Mouse (Mus musculus) thymus, postnatal 0 days (tissue): ENCODE data around the gene Rho. TPM values are rescaled to one million over a fixed set of nuclear protein-coding genes. Genes with fewer than 3 reads are reported as not detected.

ENCODE experiments used
- DNase-seq: peaks from one replicate; pipeline ENCODE4 v3.0.0-alpha.2; 2015; ENCODE audit warnings: low spot score
- polyA plus RNA-seq: library from polyadenylated mRNA; unstranded; fragments of >200 nt; fragmentation: Nextera tagmentation; extraction: Ambion mirVana; gene quantifications from 2 replicates; pipeline ENCODE4 v1.2.1, GENCODE M21; 2015

The Rho gene
- polyA plus RNA-seq, 1 experiment from 2014 or later, result 0.10 TPM

DNA sequence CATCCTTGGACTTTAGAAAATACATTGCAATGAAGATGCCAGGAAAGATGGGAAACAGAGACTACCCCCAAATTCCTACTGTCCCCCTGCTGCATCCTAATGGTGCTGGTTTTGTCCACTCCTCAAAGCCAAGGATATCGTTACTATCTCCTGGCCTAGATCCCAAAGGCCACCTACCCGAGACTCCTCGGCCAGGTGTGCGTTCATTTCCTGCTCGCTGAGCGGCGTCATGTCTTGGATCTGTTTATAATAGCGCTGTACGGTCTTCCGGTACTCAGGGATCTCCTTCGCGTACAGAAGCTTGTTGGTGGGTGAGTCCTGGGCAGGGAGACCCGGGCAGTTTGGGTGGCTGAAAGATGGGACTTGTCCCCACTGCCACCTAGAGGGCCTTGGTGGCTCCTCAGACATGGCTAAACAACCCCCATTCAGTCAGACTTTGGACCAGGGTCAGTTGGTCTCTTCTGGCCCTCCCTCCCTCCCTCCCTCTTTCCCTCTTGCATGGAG lies 24.9 kb downstream of the Rho start:
- no peak for DNase-seq

DNA sequence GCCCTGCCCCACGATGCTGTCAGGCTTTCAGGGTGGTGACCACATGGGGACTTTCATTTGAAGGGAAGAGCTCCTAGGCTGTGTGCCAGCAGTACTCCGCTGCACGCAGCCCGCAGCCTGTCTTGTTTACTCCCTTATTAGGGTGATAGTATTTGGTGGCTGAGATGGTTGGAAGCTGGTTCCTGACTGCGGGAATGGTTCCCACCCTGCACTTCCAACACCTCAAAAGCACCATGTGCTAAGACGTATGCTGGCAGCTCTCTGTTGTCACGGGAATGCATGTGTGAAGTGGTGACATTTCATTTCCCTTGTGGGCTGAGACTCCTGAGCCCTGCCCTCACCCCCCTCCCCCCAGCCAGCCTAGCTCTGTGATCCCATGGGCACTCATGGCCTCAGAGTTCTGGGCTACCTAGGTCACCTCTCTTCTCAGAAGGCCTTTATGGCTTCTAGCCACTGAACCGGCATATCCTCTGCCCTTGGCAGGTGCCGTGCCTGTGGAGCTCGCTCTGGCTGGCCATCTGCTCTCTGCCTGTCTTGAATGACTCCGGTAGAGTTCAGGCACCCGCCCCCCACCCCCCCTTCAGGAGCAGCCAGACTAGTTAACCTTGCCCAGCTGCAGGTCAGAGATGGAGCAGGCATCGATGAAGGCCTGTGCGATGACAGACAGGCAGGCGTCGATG lies 25.5 kb downstream of the Rho start:
- DNase-seq, result no peak

DNA sequence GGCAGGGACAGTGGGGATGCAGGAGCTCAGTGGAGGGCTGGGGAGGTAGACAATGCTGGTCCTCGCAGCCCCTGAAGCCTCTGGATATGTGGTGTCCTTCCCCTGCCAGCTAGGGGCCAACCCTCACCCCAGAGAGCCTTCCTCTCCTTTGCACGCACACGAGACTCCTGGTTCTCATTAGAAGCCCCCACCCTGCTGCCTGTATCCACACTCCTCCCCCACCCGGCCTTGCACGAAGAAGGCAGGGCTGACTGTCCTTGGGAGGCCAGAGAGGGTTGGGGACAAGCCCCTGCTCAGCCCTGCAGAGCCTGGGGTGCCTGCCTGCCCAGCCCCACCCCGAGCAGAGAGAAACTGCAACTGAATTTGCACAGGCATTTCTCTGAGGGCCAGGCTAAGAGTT lies 26.1 kb downstream of the Rho start:
- no peak for DNase-seq

DNA sequence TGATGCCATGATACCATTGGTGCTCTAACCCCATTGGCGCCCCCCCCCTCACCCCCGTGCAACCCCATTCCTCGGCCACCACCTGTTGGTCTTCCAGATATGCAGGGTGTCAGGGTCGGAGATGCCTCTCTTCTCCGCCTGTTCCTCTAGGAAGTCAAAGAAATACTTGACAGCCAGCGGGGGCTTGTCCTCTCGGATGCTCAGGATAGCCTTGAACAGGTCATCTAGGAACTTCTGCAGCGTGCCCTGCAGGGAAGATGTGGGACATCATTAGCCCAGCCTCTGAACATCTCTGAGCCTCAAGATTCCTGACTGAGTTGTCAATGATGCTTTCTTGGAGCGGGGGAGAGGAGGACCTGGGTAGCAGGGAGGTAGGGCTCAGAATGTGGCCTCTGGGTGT lies 26.9 kb downstream of the Rho start:
- DNase-seq, result no peak

DNA sequence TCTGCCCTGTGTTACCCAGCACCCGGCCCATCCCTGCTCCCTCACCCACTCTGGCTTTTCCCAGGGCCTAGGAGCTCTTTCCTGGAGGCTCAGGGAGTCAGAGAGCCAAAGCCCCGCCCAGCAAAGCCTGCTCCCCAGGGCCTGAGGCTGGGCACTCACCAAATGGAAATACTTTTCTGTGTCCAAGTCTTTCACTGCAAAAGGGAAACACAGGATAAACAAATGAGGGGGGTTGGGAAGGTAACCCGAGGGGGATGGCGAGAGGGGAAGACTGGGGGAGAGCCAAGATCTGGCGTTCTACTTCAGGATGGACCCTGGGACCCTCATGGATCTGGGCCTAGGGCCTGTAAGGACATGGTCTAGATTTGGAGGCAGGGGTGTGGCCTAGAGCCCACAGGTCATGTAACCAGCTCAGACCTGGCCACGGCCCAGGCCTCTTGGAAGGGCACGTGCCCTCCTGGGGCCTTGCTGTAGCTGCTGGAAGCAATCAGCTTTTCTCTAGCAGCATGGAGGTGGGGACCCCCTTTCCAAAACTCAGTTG lies 27.7 kb downstream of the Rho start:
- no peak for DNase-seq

DNA sequence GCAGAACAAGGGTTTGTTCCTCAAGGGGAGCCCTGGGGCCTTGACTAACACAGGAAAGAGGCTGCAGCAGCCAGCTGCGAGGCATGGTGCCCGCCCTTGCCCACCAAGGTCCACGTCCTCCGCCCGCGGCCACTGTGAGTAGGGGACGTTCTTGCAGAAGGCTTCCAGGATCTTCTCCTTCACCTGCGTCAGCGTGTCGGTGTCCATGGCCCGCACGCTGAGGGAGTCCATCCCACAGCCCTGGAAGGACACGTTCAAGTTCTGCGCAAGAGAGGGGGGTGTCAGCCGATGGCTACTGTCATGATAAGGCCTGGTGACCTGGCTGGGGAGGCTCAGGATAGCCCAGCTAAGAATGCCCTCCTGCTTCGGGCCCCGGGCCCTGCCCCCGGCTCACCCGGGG lies 28.8 kb downstream of the Rho start:
- no peak for DNase-seq

DNA sequence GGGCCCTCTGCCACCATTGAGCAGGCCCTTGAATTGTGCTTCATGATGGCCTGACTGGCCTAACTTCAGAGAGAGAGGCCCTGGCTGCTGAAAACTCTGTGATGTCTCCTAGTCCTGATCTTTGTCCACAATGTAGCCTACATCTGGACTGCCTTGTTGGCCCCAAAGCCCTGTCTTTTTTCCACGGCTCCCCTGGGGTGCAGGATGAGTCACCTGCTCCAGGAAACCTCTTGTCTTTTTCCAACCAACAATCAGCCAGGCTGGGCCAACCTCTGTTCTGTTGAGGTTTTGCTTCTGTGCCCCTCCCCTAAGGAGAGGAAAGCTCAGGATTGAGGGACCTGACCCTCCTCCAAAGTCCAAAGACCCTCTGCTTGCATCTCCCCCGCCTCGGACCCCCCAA lies 30.2 kb downstream of the Rho start:
- no peak for DNase-seq

DNA sequence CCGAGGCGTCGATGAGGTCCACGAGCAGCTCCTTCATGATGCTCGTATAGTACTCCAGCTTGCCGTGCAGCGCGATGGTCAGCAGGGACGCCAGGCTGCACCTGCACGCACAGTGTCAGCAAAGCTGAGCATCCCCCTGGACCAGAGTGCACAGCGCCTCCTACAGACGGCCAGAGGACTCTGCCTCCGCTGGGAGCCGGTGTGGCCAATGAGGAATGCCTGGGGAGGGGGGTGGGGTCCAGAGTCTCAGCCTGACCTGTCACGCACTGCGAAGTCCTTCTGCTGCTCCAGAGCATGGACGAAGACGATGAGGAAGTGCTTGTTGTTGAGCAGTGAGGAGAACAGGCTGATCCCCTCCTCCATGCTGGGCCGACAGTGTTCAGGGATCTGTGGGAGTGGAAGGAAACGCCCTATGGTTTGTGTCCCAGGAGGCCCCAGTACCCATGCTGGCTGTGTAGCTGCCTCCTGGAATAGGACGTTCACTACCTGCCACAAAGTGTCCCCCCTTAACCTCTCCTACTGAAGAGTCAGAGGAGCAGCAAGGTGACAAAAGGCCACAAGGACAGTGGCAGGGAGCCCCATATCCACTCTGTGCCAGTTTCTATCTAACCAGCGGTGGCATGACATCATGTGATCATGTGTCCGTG lies 31.0 kb downstream of the Rho start:
- no peak for DNase-seq

DNA sequence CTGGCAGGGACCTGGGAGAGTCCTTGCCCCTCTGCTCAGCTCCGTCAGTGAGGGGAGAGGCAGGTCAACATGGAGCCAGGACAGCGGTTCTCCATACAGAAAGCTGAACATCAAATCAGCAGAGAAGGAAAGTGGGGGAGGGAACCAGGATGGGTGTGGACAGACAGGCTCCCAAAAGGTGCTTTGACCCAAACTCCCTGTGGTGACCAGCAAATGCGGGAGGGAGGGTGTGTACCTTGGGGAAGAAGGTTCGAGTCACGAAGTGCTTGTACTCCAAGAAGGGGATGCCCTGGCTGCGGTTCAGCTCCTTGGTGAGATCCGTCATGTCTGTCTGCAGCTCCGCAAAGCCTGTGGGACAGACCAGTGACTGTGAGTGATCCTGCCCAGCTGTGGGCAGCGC lies 32.1 kb downstream of the Rho start:
- no peak for DNase-seq

DNA sequence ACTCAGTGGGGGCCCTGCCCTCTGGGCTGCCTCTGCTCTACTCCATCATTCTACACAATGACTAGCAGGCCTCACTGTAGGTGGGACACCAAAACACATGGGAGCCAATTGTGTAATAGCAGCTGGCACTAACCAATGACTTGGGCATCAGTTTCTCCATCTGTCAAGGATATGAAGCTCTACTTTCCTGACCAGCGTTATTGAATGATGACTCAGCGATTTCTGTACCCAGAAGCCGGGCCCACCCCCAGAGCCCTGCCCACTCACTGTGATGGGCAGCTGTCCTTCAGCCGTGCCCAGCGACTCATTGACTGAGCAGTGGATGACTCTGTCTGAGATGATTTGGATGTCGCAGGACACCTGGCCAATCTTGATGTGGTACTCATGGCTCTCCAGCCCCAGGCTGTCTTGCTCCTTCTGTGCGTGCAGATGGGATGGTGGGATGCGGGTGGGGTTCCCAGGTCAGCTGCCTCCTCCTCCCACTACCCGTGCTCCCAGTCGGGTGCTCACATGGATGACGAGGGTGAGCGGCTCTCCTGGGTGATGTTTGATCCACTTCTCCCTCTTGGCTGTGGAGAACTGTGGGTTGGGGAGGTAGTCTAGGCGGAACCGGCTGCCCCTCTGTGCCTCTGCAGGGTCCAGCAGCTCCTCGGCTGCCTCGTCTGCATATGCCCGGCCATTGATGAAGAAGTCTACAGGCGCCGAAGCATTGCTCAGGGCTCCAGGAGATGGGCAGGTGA lies 34.8 kb downstream of the Rho start:
- DNase-seq, result no peak

DNA sequence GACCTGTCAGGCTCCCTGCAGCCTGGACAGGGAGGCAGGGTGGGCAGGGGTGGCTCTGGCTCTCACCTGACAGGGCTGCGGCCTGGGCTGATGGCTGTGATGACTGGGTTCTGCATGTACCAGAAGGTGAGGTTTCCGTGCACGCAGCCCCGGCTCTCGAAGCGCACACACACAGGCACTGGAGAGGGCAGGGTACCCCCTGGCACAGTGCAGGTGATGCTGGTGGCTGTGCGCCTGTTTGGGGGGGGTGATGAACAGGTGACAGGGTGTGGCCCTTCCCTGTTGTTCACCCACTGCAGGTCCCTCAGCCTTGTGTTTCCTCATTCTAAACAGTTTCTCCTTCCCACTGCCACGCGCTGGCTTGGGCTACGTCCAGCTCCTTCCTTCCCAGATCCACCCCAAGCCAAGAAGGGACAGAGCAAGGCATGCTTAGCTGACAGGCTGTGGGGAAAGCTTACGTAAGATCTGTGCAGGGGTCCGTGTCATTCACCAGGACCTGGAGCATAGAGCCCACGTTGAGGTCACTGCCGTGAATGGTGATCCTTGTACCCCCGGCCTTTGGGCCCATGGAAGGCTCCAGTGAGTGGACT lies 35.8 kb downstream of the Rho start:
- no peak for DNase-seq

DNA sequence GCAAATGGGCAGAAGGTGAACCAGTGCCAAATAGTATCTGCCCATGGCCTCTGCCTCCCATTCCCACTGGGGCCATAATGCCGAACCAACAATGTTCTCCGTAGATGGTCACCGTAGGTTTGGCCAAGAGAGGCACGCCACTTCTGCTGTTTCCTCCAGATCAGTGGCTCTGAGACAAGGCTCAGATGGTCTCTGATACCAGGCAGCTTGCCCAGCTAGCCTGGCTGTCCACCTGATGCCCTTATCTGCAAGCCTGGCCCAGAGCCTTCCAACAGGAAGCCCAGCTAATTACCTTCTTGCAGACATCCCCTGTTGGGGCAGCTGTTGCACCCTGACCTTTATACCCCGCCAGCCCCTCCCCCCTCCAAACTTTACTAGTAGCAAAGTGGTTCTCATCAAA lies 36.5 kb downstream of the Rho start:
- DNase-seq, result no peak

DNA sequence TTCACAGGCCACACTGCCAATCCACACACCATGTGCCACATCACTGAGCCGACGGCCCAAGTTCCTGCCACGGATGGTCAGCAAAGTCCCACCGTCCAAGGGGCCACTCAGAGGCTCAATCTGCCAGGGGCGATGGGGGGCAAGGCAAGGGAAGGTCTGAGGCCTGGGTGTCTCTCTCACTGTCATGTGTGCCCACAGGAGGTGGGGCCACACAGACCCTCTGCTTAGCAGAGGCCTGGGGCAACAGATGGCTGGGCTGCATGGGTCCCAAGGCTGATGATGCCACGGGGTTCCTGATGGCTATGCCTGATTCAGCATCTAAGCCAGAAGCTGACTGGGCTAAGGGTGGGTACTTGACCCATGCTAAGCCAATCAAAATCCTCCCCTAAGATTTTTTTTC lies 37.2 kb downstream of the Rho start:
- no peak for DNase-seq

DNA sequence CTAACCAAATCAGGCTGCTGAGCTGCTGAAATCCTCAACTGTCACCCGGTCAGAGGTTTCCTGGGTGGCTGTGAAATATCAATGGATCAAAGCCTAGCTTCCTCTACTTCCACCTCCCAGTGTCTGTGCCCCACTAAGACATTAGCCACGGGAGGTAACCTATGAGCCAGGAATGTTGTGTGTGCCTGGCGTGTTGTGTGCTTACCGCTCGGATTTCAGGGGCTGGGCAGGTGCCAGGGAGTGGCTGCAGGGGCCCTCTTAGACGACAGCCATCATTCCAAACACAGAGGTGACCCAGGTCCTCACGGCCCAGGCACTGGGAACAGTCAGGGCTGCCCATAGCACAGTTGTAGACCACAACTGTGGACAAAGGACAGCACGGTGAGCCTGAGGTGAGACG lies 37.6 kb downstream of the Rho start:
- no peak for DNase-seq

DNA sequence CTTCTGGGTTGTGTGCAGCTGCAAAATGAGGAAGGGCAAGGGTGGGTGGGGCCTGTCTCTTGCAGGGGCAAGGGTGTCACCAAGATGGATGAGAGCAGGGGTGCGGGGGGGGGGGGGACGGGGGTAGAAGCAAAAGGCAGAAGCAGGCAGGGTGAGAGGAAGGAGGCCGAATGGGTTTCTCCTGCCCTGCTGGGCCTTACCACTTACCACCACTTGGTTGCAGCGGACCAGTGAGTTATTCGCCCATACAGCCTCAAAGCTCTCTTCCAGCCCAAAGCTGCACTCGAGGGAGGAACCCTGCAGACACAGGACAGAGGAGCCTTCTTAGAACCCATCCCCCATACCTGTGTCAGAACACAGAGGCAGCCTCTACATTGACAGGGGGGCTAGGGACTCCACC lies 38.4 kb downstream of the Rho start:
- peak; percentile 58 for DNase-seq

DNA sequence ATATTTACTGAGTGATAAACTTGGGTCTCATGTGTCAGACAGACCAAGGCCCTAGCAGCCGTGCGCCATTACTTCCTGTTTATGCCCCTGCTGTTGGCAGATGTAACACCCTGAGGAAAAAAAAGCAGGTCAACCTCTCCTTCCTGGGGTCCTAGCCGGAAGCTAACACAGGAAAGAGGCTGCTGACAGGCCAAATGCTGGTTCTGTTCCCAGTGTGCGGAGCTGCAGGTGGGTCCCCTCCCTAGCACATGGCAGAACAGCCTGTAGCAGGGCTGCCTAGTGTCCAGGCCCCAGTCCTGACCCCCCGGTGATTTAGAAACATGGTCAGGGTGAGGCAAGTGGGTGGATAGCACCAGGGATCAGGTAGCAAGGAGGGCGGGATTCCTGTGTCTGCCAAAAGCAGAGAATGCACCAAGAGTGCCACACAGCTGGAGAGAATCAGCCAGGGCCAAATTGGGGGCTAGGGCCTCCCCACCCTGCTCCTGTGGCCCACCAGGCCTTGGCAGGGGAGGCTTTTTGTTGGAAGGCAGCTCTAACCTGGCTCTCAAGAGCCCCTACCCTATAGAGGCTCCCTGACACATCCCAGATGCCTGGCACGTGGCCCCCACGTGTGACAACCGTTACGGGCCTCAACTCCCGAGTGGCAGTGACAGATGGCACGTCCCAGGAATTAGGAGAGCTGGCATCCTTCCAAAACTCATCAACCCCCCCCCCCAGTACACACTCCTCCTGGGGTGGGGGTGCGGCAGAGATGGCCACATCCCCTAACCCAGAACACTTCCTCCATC lies 39.9 kb downstream of the Rho start:
- DNase-seq, result peak; percentile 82

DNA sequence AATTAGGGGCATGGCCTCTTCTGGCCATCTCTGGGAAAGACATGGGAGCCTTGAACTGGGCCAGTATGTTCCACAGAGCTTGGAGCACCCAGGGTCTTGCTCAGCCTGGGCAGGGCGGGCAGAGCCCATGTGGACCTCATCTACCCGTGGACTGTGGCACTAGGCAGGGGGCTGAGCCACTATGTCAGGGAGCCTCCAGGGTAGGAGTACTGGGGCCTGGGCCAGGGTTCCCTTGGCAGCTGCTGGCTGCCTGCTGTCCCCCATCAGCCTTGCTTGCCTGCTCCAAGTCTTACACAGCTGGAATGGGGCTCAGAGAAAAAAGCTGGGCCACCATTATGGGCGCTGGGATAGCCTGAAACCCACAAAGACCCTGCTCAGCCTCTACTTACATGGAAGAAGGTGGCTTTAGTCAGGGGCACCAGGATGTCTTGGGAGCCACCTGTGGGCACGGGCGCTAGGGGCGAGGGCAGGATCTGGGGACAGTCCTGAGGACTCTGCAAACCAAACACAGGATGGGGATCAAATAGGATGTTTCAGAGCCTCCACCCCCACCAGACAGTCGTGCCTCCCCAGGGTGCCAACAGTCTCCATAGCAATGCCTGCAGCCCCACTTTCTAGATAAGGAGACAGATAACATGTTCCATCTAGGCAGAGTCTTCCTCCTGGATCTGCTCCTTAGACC lies 40.7 kb downstream of the Rho start:
- DNase-seq, result no peak

DNA sequence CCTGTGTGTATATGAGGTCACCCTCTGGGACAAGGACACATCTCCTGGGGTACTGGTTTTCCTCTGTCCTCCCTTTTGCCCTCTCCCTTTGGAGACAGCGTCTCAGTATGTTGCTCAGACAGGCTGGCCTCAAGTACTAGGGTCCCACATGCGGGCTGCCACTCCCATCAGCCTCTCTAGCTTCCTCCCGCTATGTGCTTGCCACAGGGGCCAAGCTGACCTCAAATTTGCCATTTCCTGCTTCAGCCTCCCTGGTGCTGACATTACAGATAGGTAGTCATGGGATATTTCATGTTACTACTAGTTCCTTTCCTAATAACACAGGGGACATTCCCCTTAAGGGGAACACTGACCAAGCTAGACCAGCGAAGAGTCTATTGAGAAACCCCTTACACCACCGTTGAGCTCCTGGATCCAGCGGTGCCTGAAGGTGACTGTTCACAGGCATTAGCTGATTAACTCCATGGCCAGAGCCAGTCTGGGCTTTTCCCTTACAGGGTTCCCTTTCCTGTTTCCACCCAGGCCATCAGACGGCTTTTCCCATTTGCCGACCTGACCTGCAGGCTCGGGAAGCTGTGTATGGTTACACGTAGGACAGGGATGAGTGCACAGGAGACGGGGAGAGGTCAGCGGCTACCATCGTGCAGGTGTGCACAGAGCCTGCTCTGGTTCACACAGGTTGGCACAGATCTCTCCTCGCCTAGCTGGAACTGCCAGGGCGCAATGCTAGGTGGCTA lies 41.8 kb downstream of the Rho start:
- no peak for DNase-seq

DNA sequence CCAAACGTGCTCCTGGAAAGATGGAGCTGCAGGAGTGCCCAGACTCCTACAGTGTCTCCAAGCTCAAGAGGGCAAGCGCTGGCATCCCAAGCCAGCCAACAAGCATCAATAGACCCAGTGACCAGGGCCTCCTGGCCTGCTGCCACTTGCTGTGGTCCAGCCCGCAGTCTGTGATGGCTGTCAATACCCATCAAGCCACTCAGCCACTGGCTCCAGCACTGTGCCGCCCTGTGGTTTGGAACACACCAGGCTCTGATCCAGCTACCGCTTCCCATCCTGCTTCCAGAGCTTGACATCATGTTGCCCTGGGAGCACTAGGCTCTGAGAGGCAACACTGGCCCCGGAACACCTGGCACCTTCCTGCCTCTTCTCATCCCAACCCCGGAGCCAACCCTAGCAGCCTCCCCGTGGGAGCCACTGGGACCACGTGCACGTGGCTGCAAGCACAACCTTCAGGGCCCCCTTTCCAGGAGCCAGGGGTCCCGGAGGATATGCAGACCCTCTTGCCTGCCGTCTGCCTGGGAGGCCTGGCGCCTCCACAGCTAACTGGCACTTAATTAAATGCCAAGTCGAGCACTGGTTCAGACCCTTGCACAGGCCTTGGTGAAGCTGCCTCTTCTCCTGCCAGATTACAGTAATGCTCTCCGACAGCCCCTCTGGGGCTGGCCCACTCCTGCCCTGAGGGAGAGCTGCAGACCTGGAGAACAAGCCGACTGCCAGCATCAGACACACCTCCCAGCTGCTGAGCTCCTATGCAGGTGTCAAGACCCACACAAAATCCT lies 42.5 kb downstream of the Rho start:
- DNase-seq, result no peak
